Mouse (Mus musculus) CD4-positive helper T cell, adult 2 months (primary cell): Measurements from ENCODE around the gene Zzef1.

Experiments
- DNase-seq: peaks from one replicate; pipeline ENCODE4 v3.0.0-alpha.2; 2012; ENCODE audit warnings: low read depth, missing footprints, low spot score

Gene Zzef1

GRCm38 (mm10) chr11:72917299-72917996, 121.4 kb downstream of the Zzef1 start:
- DNase-seq, result no peak

GRCm38 (mm10) chr11:72923116-72923515, 127.1 kb downstream of the Zzef1 start:
- no peak for DNase-seq

- no peak for DNase-seq
Measured at GRCm38 (mm10) chr11:72924458-72924857, 128.4 kb downstream of the Zzef1 start.

GRCm38 (mm10) chr11:72925067-72925466, 129.0 kb downstream of the Zzef1 start:
- DNase-seq, result no peak

GRCm38 (mm10) chr11:72926226-72926890, 130.3 kb downstream of the Zzef1 start:
- DNase-seq, result peak; percentile 49

- peak; percentile 34 for DNase-seq
Measured at GRCm38 (mm10) chr11:72928516-72928915, 132.5 kb downstream of the Zzef1 start.

- DNase-seq, result peak; percentile 60
Measured at GRCm38 (mm10) chr11:72940208-72941143, 144.4 kb downstream of the Zzef1 start.

GRCm38 (mm10) chr11:72944996-72945793, 149.2 kb downstream of the Zzef1 start:
- DNase-seq, result no peak

GRCm38 (mm10) chr11:72945875-72946559, 150.0 kb downstream of the Zzef1 start:
- DNase-seq, result peak; percentile 42

GRCm38 (mm10) chr11:72946560-72947119, 150.6 kb downstream of the Zzef1 start:
- no peak for DNase-seq

GRCm38 (mm10) chr11:72947840-72948239, 151.8 kb downstream of the Zzef1 start:
- DNase-seq, result no peak

GRCm38 (mm10) chr11:72948254-72948653, 152.2 kb downstream of the Zzef1 start:
- no peak for DNase-seq

GRCm38 (mm10) chr11:72951137-72952000, 155.3 kb downstream of the Zzef1 start:
- no peak for DNase-seq

GRCm38 (mm10) chr11:72952226-72952625, 156.2 kb downstream of the Zzef1 start:
- no peak for DNase-seq

- DNase-seq, result no peak
Measured at GRCm38 (mm10) chr11:72952697-72953096, 156.7 kb downstream of the Zzef1 start.

GRCm38 (mm10) chr11:72953116-72953439, 157.1 kb downstream of the Zzef1 start:
- DNase-seq, result no peak

GRCm38 (mm10) chr11:72953440-72954151, 157.6 kb downstream of the Zzef1 start:
- DNase-seq, result peak; percentile 74

- no peak for DNase-seq
Measured at GRCm38 (mm10) chr11:72954216-72954615, 158.2 kb downstream of the Zzef1 start.
